Mouse (Mus musculus): ENCODE measurements around the gene Padi1. TPM values are rescaled to one million over a fixed set of nuclear protein-coding genes. Genes with fewer than 3 reads are reported as not detected.

Gene Padi1
- total RNA-seq, 2 experiments from 2014 or later, result not detected

- intact Hi-C loops (cut with DNase I), result no loop called here
- no peak for DNase-seq (ENCODE audit: low spot score in 2 of 2)
Measured at GRCm38 (mm10) chr4:140791071-140791470, 54.5 kb downstream of the Padi1 start.

DNA sequence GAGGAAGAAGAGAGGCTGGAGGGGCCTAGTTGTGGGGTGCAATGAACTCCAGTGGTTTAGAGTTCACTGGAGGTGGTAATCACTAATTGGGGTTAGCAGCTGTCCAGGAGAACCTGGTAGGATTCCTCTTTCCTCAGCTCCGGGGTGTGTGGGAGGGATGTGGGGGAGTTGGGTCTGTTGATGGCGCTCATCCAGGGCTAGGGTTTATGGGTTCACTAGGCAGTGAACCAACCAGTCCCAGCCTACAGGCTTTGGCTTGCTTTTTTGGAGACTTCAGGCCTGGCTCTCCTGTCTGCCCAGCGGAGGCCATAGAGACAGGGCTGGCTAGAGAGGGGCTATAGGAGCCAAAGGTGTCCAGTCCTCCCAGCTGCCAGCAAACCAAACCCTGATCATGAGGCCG is 55.6 kb downstream of the Padi1 start:
- intact Hi-C loops (cut with DNase I), result loop anchor here (5.0 kb wide), 1 partner anchor 167 kb away; no protein-coding TSS in a partner anchor
- no peak for DNase-seq (ENCODE audit: low spot score in 2 of 2)

GRCm38 (mm10) chr4:140788983-140789382 is 56.6 kb downstream of the Padi1 start:
- DNase-seq (ENCODE audit: low spot score in 2 of 2), result peak in 1 of 2 experiments; percentile 22
- intact Hi-C loops (cut with DNase I), result loop anchor here (5.0 kb wide), 1 partner anchor 168 kb away; no protein-coding TSS in a partner anchor

DNA sequence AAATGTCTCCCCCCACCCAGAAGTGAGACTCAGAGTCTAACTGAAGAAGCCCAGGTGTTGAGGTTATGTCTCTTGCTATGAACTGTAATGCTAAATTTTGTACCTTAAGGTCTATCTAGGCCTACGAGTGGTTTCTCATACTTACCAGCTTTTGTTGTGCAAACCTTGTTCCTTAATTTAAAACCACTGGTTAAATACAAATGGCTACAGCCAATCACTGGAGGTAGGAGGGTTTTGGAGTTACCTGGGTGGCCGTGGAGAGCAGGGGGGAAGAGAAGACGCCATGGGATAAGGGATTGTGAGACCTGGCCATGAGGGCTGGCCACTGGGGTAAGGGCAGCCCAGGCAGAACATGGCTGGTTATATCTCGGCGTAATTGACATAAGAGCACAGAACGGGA is 57.3 kb downstream of the Padi1 start:
- DNase-seq (ENCODE audit: low spot score in 2 of 2), result no peak
- intact Hi-C loops (cut with DNase I), result loop anchor here (5.0 kb wide), 1 partner anchor 169 kb away; no protein-coding TSS in a partner anchor

DNA sequence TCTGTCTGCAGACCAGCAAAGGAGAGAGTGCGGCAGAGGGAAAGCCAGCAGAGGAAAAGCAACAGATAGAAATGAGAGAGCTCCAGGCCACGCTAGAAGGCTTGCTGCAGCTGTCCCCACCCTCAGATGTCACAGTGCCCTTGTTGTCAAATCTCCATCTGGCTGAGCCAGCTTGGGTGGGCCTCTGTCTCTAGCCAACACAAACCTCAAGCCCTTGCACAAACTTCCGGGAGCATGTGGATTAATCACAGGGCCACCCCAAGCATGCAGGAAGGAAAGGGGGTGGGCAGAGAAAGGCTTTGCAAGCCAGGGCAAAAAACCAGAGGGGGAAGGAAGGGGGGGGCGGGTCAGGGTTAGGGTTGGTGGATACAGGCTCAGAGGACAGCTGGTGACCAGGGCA is 58.2 kb downstream of the Padi1 start:
- intact Hi-C loops (cut with DNase I), result loop anchor here (5.0 kb wide), 1 partner anchor 170 kb away; no protein-coding TSS in a partner anchor
- no peak for DNase-seq (ENCODE audit: low spot score in 2 of 2)

- intact Hi-C loops (cut with DNase I), result loop anchor here (5.0 kb wide), 1 partner anchor 172 kb away; no protein-coding TSS in a partner anchor
Measured at GRCm38 (mm10) chr4:140785217-140785616, 60.4 kb downstream of the Padi1 start.

DNA sequence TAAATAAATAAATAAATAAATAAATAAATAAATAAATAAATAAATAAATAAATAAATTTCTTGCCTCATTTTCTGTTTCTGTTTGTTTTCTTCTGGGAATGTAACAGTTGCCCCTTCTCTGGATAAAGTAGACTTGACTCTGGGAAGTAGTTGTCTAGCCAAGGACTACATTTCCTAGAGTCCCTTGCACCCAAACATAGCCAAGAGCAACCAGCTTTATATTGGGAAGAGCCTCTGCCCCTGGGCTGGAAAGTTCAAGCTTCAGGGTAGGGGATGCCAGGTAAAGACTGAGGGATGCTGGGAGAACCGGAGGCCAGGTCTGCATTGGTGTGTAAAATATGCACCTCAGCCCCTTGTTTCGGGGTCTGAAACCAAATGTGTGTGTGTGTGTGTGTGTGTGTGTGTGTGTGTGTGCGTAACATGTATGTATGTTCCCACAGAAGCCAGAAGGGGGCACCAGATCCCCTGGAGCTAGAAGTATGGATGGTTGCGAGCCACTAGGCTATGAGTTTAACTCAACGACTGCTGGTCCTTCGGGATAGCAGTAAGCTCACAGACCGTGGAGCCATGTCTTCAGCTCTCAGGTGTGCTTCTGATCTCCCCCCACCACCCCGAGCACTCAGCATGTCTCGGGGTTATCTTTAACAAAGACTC is 61.2 kb downstream of the Padi1 start:
- intact Hi-C loops (cut with DNase I), result no loop called here

More at GRCm38 (mm10) chr4:140785217-140785616, 60.4 kb downstream of the Padi1 start:
- DNase-seq (ENCODE audit: low spot score in 2 of 2), result no peak

GRCm38 (mm10) chr4:140782821-140783220 is 62.8 kb downstream of the Padi1 start:
- intact Hi-C loops (cut with DNase I), result no loop called here
- no peak for DNase-seq (ENCODE audit: low spot score in 2 of 2)

More for the DNA sequence above, 61.2 kb downstream of the Padi1 start:
- DNase-seq (ENCODE audit: low spot score in 2 of 2), result no peak

- no peak for DNase-seq (ENCODE audit: low spot score in 2 of 2)
- intact Hi-C loops (cut with DNase I), result no loop called here
Measured at GRCm38 (mm10) chr4:140780507-140780906, 65.1 kb downstream of the Padi1 start.

GRCm38 (mm10) chr4:140779803-140780397 is 65.7 kb downstream of the Padi1 start:
- intact Hi-C loops (cut with DNase I), result no loop called here
- DNase-seq (ENCODE audit: low spot score in 2 of 2), result no peak

DNA sequence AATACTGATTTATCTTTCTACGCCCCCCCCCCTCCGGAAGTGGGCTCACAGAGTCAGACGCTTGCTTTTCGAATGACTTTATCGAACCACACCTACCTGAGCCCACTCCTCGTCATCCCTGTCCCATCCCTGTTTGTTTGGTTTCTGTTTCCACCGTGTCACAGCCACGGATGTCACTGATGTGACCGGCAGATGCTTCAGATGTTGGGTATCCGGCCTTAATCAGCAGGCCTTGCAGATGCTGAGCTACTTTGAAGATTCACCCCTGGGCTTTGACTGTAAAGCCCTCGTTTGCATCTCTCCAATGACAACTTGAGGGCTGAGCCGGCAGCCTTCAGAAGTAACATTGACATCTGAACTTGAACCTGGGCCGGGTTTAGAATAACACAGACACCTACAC is 69.0 kb downstream of the Padi1 start:
- intact Hi-C loops (cut with DNase I), result no loop called here

GRCm38 (mm10) chr4:140775876-140776275 is 69.7 kb downstream of the Padi1 start:
- intact Hi-C loops (cut with DNase I), result no loop called here
- DNase-seq (ENCODE audit: low spot score in 2 of 2), result no peak

More for the DNA sequence above, 69.0 kb downstream of the Padi1 start:
- no peak for DNase-seq (ENCODE audit: low spot score in 2 of 2)

DNA sequence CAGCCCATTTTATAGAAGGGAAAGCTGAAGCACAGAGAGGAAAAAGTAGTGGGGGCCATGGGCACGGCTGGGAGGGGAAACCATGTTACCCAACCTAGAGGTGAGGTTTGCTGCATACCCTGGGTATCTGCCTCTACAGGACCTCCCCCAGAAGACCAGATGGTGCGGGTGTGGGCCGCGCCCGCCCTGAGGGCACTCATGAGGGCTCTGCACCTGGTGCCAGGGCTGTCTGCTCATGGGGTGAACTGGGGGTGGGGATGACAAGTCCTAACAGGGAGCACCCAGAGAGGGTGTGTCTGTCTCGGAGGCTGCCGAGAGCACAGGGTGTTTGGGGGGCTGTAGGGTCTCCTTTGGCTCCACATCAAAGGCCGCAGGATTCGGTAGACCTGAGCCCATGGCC is 70.7 kb downstream of the Padi1 start:
- intact Hi-C loops (cut with DNase I), result no loop called here
- DNase-seq (ENCODE audit: low spot score in 2 of 2), result no peak

- intact Hi-C loops (cut with DNase I), result no loop called here
- DNase-seq (ENCODE audit: low spot score in 2 of 2), result no peak
Measured at GRCm38 (mm10) chr4:140774025-140774800, 71.4 kb downstream of the Padi1 start, which contains the start of gene Padi4. Gene Padi4 (minus strand): TSS chr4:140774236.

- DNase-seq (ENCODE audit: low spot score in 2 of 2), result no peak
- intact Hi-C loops (cut with DNase I), result no loop called here
Measured at GRCm38 (mm10) chr4:140771091-140771490, 74.5 kb downstream of the Padi1 start.

DNA sequence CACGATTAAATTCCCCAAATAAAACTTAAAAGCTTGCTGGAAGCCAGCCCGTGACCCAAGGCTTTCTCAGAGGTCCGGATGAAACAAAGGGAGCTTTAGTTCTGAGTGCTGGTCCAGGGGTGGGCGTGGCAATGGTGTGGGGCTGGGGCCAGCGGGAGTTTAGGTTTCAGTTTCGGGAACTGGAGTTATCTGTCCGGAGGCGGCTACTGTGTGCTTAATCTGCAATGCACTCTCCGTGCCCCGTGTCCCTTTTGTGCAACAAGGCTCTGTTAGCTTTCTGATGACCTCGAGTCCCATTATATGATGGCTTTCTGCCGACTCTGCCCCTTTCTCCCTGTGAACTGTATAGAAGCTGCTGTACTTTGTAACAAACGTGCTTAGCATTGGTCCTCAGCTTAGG is 75.1 kb downstream of the Padi1 start:
- DNase-seq (ENCODE audit: low spot score in 2 of 2), result no peak
- intact Hi-C loops (cut with DNase I), result no loop called here

DNA sequence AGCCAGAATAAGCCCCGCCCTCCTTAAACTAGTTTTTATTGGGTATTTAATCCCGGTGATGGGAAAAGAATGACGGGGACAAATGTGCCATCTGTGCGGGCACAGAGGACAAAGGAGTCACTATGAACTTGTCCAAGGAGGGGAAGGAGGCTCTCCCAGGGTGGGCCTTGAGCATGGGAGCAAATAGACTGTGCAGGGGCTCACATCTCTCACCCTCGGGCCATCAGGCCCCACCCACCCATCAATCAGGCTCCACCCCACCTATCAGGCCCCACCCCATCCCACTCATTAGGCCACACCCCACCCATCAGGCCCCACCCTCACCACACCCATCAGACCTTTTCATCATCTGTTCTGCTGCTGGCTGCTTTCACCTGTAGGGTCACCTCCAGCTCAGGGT is 76.6 kb downstream of the Padi1 start:
- no peak for DNase-seq (ENCODE audit: low spot score in 2 of 2)
- intact Hi-C loops (cut with DNase I), result no loop called here

DNA sequence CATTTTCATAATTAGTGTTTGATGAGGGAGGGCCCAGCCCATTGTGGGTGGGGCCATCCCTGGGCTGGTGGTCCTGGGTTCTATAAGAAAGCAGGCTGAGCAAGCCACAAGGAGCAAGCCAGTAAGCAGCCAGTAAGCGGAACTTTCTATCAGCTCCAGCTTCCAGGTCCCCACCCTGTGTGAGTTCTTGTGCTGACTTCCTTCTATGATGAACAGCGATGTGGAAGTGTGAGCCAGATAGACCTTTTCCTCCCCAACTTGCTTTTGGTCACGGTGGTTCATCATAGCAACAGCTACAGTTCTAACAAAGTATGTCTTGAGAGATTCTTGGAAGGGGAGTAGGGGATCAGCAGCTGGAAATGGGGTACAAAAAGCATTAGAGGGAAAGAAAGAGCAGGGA is 79.6 kb downstream of the Padi1 start:
- intact Hi-C loops (cut with DNase I), result no loop called here
- no peak for DNase-seq (ENCODE audit: low spot score in 2 of 2)

GRCm38 (mm10) chr4:140763158-140763557 is 82.4 kb downstream of the Padi1 start:
- DNase-seq (ENCODE audit: low spot score in 2 of 2), result no peak
- intact Hi-C loops (cut with DNase I), result no loop called here
